Comparison of ENCODE assay signal across 28 mouse cellular contexts in the genomic region with DNA sequence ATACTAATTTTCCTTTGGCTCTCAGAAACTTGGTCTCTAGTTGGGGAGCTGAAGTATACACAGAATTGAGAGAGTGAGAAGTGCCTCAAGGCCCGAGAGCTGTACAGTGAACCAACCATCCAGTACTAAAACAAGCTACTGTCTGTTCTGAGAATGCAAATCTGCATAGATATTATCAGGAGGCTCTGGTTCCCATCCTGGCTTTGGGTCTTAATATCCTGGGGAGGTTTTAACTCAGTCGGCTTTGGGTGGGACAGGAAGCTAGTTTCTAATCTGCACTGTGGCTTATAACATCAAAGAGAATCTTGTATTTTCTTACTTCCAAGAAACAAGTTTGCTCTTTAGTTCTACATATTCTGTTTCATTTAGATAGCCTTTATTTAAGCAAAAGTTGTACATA. TPM values are rescaled to one million over a fixed set of nuclear protein-coding genes. Genes with fewer than 3 reads are reported as not detected.
DNase-seq lines count a peak whose midpoint lies in the region; ATAC-seq lines count a peak whose summit lies in the region.
"Had no signal": no experiment of that assay in that cellular context is flagged by ENCODE, and none has a peak within 500 bp of the region (broad histone marks: within the 10 kb centered on the region; RNA-seq: fewer than 3 reads in every experiment).

No protein-coding gene starts in this region.

- H3K4me3 ChIP-seq in limb, embryonic 10.5 days = no peak overlapping the region
- H3K4me3 ChIP-seq: embryonic facial prominence, embryonic 13.5 days; forebrain, embryonic 10.5 days; forebrain, embryonic 15.5 days; gastrocnemius, adult 2 months; heart, adult 2 months; heart, embryonic 13.5 days; limb, embryonic 12.5 days; lung, embryonic 15.5 days; midbrain, embryonic 12.5 days had no signal

- DNase-seq in thymus, postnatal 14 days = peak; percentile 6
- no peak for DNase-seq in thymus, postnatal 10 days (ENCODE audit: low spot score in 2 of 2)
- peak; percentile 52 for DNase-seq in T-cell, adult 2 months (ENCODE audit: low spot score)
- DNase-seq in naive thymus-derived CD4-positive, alpha-beta T cell, adult 2 months (ENCODE audit: low read depth) = peak; percentile 70
- no peak for DNase-seq in limb, embryonic 10.5 days (ENCODE audit: low spot score)
- no peak for DNase-seq in lung, postnatal 4 days
- DNase-seq: adrenal gland, postnatal 14 days; B cell, adult 2 months; cerebellum, adult 11-12 months; cerebellum, adult 9-11 months; gastrocnemius, adult 2 months; heart, adult 2 months; heart, postnatal 10 days; kidney, adult 9 months; kidney, postnatal 14 days; layer of hippocampus, adult 9-11 months; retina, postnatal 1 day; right cerebral cortex, postnatal 25 days had no signal

- peak; percentile 81 for ATAC-seq in CD4-positive, CD25-positive, alpha-beta regulatory T cell, adult 4 months
- ATAC-seq: forebrain, embryonic 15.5 days; hindbrain, embryonic 16.5 days; intestine, embryonic 16.5 days had no signal

- H3K36me3 ChIP-seq in limb, embryonic 10.5 days = no peaks in the 10 kb centered on the region
- H3K36me3 ChIP-seq: embryonic facial prominence, embryonic 13.5 days; forebrain, embryonic 10.5 days; forebrain, embryonic 15.5 days; heart, embryonic 13.5 days; limb, embryonic 12.5 days; lung, embryonic 15.5 days; midbrain, embryonic 12.5 days had no signal

- H3K27ac ChIP-seq in limb, embryonic 10.5 days = no peak overlapping the region
- H3K27ac ChIP-seq: embryonic facial prominence, embryonic 13.5 days; forebrain, embryonic 10.5 days; forebrain, embryonic 15.5 days; gastrocnemius, adult 2 months; heart, adult 2 months; heart, embryonic 13.5 days; limb, embryonic 12.5 days; lung, embryonic 15.5 days; midbrain, embryonic 12.5 days had no signal

- WGBS in limb, embryonic 10.5 days = 89% methylated on average over 2 of the region's 2 CpGs

- H3K27me3 ChIP-seq in limb, embryonic 10.5 days (ENCODE audit: low read depth, poor library complexity, severe bottlenecking) = no peaks in the 10 kb centered on the region
- H3K27me3 ChIP-seq: embryonic facial prominence, embryonic 13.5 days; forebrain, embryonic 15.5 days; heart, embryonic 13.5 days; limb, embryonic 12.5 days; lung, embryonic 15.5 days; midbrain, embryonic 12.5 days had no signal

- no peaks in the 10 kb centered on the region for H3K9me3 ChIP-seq in limb, embryonic 10.5 days (replicated peaks)
- H3K9me3 ChIP-seq: embryonic facial prominence, embryonic 13.5 days; forebrain, embryonic 10.5 days; forebrain, embryonic 15.5 days; heart, embryonic 13.5 days; limb, embryonic 12.5 days; lung, embryonic 15.5 days; midbrain, embryonic 12.5 days had no signal

- H3K4me1 ChIP-seq in limb, embryonic 10.5 days = no peaks in the 10 kb centered on the region
- H3K4me1 ChIP-seq: embryonic facial prominence, embryonic 13.5 days; forebrain, embryonic 15.5 days had no signal

RNA-seq across cellular contexts. Expression of gene Akap13, which starts 30.7 kb away (rescaled TPM):
- 100 to 1,000 TPM; 382 to 420 TPM for polyA plus RNA-seq in CD4-positive, CD25-positive, alpha-beta regulatory T cell, adult 4 months (2017; shearing (Covaris generic))
- polyA plus RNA-seq in limb, embryonic 10.5 days (2016; fragmentation: Nextera tagmentation; extraction: Ambion mirVana) = 24.3 and 31.2 TPM in 2 replicates

Comparison
In these comparisons a context has a peak if more than half of its experiments do, and no peak if none do; other contexts are left out.
1. DNase-seq: peak in thymus, postnatal 14 days (single experiment), T-cell, adult 2 months (single experiment) and naive thymus-derived CD4-positive, alpha-beta T cell, adult 2 months (single experiment); none in thymus, postnatal 10 days (0 of 2), limb, embryonic 10.5 days (single experiment) and lung, postnatal 4 days (0 of 2).
2. RNA of gene Akap13, which starts 30.7 kb away (polyA plus RNA-seq): 382 to 420 TPM in CD4-positive, CD25-positive, alpha-beta regulatory T cell, adult 4 months; 24.3 to 31.2 TPM in limb, embryonic 10.5 days; every median in the first group is over 10 times any median in the second.